Mouse (Mus musculus): Measurements from ENCODE around the gene Trmt2a.
"Not testable (repeated sequence)": the region's sequence is repeated elsewhere in the genome, so short reads cannot be mapped to it uniquely, and the experiment has no call there.

The Trmt2a gene

DNA sequence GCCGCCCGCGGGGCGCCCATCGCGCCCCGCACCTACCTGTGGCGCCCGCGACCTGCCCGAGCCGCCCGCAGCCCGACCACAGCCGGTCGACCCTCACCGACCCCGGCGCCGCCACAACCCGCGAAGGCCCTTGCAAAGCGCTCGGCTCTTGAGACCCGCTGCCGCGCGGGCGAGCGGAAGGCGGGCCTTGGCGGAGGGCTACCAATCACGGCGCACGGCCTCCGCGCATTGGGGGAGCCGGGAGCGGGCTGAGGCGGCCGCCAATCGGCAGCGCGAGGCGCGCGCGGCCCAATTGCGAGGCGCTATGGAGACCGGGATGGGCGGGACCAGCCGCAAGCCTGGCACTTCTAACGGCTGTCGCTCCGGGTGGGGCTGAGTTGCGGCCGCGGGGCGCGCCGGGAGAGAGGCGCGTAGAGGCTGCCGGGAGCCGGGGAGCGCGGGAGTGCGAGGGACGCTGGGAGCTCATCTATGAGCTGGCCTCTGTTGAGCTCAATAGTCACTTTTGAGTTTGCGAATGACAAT, 40.6 kb downstream of the Trmt2a start, which contains the start of gene Dgcr8:
Dgcr8 (minus strand) TSS at position 180 of the 522 bp plus-strand sequence.
- peak; percentile 92 to 95 for DNase-seq (ENCODE audit: low spot score in 2 of 2)

DNA sequence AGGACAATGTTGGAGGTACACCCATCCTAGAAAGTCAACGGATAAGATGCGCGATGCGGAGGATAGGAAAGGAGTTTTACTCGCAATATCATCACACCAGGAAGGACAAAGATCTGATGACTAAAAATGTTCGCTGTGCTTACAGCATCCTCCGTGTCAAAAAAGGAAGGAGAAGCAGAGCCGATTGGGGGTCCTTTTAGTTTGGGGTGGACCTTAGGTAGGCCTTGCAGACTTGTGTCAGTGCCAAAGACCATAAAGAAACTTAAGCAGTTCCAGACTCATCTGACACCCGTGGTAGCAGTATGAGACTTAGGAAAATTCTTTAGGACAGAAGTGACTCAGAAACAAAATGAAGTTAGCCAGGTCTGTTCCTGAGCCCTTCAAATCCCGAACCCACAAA, 41.1 kb downstream of the Trmt2a start:
- DNase-seq (ENCODE audit: low spot score in 2 of 2) = not testable (repeated sequence)
